Mouse (Mus musculus): ENCODE data around the gene Stk11.
A peak's percentile ranks its signal among the peaks of the same experiment; 100 is the strongest.

Gene Stk11

GRCm38 (mm10) chr10:80131316-80131951 lies 15.8 kb downstream of the Stk11 start:
- DNase-seq: no peak

- no peak for DNase-seq
Measured at GRCm38 (mm10) chr10:80131952-80132350, 16.3 kb downstream of the Stk11 start.

DNA sequence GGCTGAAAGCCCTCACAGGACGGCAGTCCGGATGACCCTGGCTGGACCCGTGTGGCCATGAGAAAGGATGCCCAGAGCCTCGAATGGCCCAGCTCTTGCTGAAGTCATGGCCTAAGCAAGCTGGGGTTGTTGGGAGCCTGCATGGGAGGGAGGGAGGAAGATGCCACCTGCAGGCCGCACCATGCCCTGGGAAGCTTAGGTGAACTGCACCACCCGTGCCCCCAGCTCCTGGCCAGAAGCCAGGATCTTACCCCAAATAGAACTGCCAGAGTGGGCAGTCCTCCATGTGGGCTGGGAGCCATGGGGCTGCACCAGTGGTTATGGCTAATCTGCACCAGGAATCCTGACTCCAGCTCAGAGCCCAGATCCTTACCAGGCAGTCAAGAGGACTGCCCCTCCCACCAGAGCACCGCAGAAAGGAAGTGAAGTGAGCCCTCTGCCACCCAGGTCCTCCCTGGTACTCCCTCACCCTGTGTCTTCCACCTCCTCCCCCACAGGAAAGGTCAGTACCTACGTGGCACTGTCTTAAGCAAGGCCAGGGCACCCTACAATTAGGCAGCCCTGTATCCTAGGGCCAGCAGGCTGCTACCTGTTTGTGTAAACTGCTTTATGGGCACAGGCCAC lies 17.7 kb downstream of the Stk11 start:
- peak; percentile 27 to 39 for DNase-seq

- no peak for DNase-seq
Measured at GRCm38 (mm10) chr10:80134421-80134820, 18.8 kb downstream of the Stk11 start.

DNA sequence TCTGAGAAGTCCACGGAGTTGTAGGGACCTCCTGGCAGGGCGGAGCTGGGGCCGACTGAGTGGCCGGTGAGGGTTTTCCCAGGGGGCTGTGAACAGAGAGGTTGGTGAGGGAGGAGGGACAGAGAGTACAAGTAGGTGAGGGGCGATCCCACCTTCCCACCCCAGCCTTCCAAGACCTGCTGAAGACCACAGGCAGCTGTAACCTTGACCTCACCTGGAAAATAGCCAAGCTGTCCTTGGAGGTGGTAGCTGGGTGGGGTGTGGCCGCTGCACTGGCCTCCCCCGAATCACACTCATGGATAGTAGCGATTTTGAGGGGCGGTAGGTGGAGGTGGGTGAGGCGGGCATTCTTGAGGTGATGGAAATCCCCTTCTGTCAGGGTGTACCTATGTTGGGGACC lies 19.6 kb downstream of the Stk11 start:
- no peak for DNase-seq

DNA sequence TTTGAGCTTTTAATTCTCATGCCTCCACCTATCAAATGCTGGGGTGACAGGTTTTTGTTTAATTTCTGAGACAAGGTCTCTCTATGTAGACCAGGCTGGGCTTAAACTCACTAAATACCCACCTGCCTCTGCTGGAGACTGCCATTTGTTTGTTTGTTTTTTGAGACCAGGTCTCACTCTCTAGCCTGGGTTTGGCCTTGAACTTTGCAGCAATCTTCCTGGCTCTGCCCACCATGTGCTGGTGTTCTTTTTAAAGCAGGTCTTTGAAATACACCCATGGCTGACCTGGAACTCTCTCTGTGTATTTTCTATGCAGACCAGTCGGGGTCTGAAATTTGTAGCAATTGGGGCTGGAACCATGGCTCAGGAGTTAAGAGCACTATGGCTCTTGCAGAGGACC lies 20.0 kb downstream of the Stk11 start:
- DNase-seq: no peak

- no peak for DNase-seq
Measured at GRCm38 (mm10) chr10:80136179-80136951, 20.8 kb downstream of the Stk11 start.

- DNase-seq: peak; percentile 61 to 64
Measured at GRCm38 (mm10) chr10:80136952-80137625, 21.5 kb downstream of the Stk11 start.

GRCm38 (mm10) chr10:80137626-80138552 lies 22.3 kb downstream of the Stk11 start:
- DNase-seq: peak; percentile 32 to 39

DNA sequence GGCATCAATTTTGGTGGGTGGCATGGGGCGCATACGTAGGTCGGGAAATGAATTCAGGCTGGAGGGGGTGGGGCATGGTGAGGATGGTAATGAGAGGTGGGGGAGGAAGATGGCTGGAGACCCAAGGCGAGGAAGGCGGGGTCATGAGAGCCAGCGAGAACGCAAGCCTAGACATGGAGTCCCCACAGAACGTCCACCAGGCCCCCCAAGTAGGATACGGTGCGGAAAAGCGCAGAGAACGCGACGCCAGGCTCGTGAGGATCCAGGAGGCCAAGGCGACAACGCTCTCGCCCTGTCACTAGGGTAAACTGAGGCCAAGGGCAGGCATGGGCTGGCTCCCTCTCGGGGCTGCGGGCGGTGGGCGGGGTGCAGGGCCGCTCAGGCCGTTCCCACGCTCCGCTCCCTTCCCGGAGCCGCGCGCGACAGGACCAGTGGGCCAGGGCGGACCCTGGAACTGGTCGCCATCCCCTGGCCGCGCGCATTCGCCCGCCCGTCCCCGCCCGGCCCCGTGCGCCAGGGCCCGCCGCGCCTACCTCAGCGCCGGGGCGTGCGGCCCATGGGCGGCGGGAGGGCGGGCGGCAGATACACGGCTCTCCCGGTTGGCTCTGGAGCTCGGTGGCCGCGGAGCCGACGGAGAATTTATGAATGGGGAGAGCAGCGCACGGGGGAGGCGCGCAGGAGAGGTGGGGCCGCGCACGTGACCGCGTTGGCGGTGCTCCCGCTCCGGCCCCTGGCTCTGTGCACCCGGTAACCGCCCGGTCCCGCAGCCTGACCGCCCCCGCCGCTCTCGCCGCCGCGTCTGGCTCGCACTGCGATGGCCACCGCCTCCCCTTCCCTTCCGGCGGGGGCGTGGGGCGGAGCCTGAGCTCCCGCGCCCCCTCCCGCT lies 23.2 kb downstream of the Stk11 start, which contains the start of gene Atp5d:
Gene Atp5d (plus strand): TSS at position 80 of the 886 bp plus-strand sequence.
- peak in 1 of 2 experiments; percentile 52 for DNase-seq

GRCm38 (mm10) chr10:80139439-80139775 lies 23.8 kb downstream of the Stk11 start:
- DNase-seq: peak; percentile 24 to 44

DNA sequence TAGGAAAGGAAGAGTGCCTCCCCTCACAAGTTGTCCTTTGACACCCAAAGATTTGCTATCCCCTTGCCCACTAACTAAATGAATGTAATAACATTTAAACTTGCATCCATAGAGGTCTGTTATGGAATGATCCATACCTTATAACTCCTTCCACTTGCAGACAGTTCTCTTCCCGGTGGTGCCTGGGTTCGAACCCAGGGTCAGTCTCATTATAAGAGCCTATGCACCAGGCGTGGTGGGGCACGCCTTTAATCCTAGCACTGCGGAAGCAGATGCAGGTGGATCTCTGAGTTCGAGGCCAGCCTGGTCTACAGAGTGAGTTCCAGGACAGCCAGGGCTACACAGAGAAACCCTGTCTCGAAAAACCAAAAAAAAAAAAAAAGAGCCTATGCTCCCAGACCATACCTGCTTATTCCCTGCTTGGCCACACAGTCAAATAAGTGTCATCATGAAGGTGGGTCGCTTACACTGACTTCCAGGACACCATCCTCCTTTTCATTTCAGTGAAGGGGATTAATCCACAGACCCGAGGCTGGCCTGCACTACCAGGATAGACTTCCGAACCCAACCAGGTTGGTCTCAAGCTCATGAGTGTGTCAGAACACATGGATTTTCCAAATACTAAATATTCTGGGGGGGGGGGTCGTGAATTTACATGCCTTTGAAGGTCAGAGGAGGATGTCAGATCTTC lies 24.5 kb downstream of the Stk11 start:
- no peak for DNase-seq

GRCm38 (mm10) chr10:80140666-80141035 lies 25.0 kb downstream of the Stk11 start, which contains the start of gene Cbarp:
Gene Cbarp, minus strand, starts transcription at chr10:80140835.
- no peak for DNase-seq

GRCm38 (mm10) chr10:80141243-80141642 lies 25.6 kb downstream of the Stk11 start:
- DNase-seq: peak; percentile 98

GRCm38 (mm10) chr10:80141786-80142529 lies 26.4 kb downstream of the Stk11 start:
- DNase-seq: peak; percentile 89 to 91

DNA sequence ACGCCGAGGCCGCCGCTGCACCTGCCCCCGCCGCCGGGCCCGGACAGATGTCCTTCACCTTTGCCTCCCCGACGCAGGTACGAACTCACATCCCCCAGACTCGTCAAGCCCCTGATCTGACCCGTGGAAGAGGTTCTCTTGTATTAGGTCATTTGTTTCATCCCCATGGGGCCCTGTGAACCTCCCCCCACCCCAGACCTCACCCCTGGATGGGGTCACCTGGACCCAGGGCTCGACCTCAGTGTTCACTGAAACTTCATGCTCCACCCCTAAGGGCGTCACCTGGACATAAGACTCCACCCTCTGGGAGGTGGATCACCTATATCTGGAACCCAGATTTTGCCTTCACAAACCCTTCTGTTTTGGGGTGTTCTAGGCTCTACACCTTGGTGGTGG lies 26.9 kb downstream of the Stk11 start:
- DNase-seq: no peak

GRCm38 (mm10) chr10:80143664-80144063 lies 28.1 kb downstream of the Stk11 start:
- DNase-seq: no peak

GRCm38 (mm10) chr10:80144159-80144558 lies 28.6 kb downstream of the Stk11 start:
- DNase-seq: no peak

All from B cell, adult 2 months (primary cell).